Mouse (Mus musculus) CD4-positive, CD25-positive, alpha-beta regulatory T cell, adult 4 months (primary cell): Measurements from ENCODE around the gene Ehf. TPM values are rescaled to one million over a fixed set of nuclear protein-coding genes. Genes with fewer than 3 reads are reported as not detected.

Source experiments
- ATAC-seq: one replicate; pipeline ENCODE4 v1.8.0; 2017
- polyA plus RNA-seq, 2 experiments: library from polyadenylated mRNA; unstranded; fragments of 100-300 nt; shearing (Covaris generic); gene quantifications; one replicate each; pipeline ENCODE4 v1.2.1; 2017

Gene Ehf
- polyA plus RNA-seq, 2 experiments from 2014 or later, result 0.20 to 0.80 TPM

- ATAC-seq, result no peak
Measured at GRCm38 (mm10) chr2:103293751-103294150, 9.3 kb downstream of the Ehf start.

- no peak for ATAC-seq
Measured at GRCm38 (mm10) chr2:103293214-103293613, 9.9 kb downstream of the Ehf start.

GRCm38 (mm10) chr2:103290705-103291269 is 12.3 kb downstream of the Ehf start:
- ATAC-seq, result no peak

- no peak for ATAC-seq
Measured at GRCm38 (mm10) chr2:103290167-103290566, 12.9 kb downstream of the Ehf start.

- ATAC-seq, result no peak
Measured at GRCm38 (mm10) chr2:103289407-103289950, 13.6 kb downstream of the Ehf start.

- ATAC-seq, result no peak
Measured at GRCm38 (mm10) chr2:103287716-103288115, 15.4 kb downstream of the Ehf start.

GRCm38 (mm10) chr2:103285561-103285960 is 17.5 kb downstream of the Ehf start:
- ATAC-seq, result no peak

GRCm38 (mm10) chr2:103283730-103284129 is 19.3 kb downstream of the Ehf start:
- no peak for ATAC-seq

- ATAC-seq, result no peak
Measured at GRCm38 (mm10) chr2:103282184-103282750, 20.8 kb downstream of the Ehf start.

GRCm38 (mm10) chr2:103279927-103280326 is 23.2 kb downstream of the Ehf start:
- ATAC-seq, result no peak

GRCm38 (mm10) chr2:103278476-103278875 is 24.6 kb downstream of the Ehf start:
- no peak for ATAC-seq

GRCm38 (mm10) chr2:103277794-103278193 is 25.3 kb downstream of the Ehf start:
- ATAC-seq, result no peak

- ATAC-seq, result no peak
Measured at GRCm38 (mm10) chr2:103275316-103275960, 27.6 kb downstream of the Ehf start.

GRCm38 (mm10) chr2:103274803-103275202 is 28.3 kb downstream of the Ehf start:
- no peak for ATAC-seq

GRCm38 (mm10) chr2:103274270-103274669 is 28.8 kb downstream of the Ehf start:
- no peak for ATAC-seq

- no peak for ATAC-seq
Measured at GRCm38 (mm10) chr2:103271481-103271880, 31.6 kb downstream of the Ehf start.

- no peak for ATAC-seq
Measured at GRCm38 (mm10) chr2:103270556-103271160, 32.4 kb downstream of the Ehf start.

- no peak for ATAC-seq
Measured at GRCm38 (mm10) chr2:103239086-103239485, 64.0 kb downstream of the Ehf start.

GRCm38 (mm10) chr2:103226781-103227180 is 76.3 kb downstream of the Ehf start:
- no peak for ATAC-seq

GRCm38 (mm10) chr2:103220871-103221270 is 82.2 kb downstream of the Ehf start:
- no peak for ATAC-seq

GRCm38 (mm10) chr2:103218323-103218722 is 84.8 kb downstream of the Ehf start:
- no peak for ATAC-seq

GRCm38 (mm10) chr2:103215801-103216200 is 87.3 kb downstream of the Ehf start:
- no peak for ATAC-seq

- ATAC-seq, result no peak
Measured at GRCm38 (mm10) chr2:103214861-103215260, 88.2 kb downstream of the Ehf start.

GRCm38 (mm10) chr2:103213547-103213946 is 89.5 kb downstream of the Ehf start:
- no peak for ATAC-seq
